Mouse (Mus musculus): ENCODE results near the gene Hid1.

DNA sequence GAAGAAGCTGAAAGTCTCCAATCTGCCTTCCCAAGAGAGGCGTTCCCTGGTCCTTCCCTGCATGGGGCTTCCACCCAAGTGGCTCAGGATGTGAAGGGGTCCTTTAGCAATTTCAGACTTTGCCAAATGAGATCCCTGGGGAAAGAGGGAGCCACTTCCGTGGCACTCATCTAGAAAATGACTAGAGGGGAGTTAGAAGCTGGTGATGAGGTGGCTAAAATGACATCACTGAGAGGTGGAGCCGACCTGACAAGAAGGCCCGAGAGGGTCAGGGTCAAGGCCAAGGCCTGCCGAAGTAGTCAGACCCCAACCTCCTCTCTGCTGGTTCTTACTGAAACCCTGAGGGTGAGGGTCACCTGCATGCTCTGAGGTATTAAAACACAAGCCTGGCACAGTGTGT lies 15.3 kb upstream of the Hid1 start:
- no peak for TF ChIP-seq POLR2A (IDR thresholded peaks at IDR 0.05; ENCODE audit: borderline replicate concordance, extremely low read depth, insufficient read depth, insufficient read length, poor library complexity, severe bottlenecking)
- no peak for TF ChIP-seq CTCF (IDR thresholded peaks at IDR 0.05; ENCODE audit: borderline replicate concordance, extremely low read depth, insufficient read depth, insufficient read length)
